Mouse (Mus musculus): ENCODE results near the gene Crat. TPM values are rescaled to one million over a fixed set of nuclear protein-coding genes. Genes with fewer than 3 reads are reported as not detected.

The Crat gene
- polyA plus RNA-seq, 1 experiment from 2014 or later, result 24.0 TPM

DNA sequence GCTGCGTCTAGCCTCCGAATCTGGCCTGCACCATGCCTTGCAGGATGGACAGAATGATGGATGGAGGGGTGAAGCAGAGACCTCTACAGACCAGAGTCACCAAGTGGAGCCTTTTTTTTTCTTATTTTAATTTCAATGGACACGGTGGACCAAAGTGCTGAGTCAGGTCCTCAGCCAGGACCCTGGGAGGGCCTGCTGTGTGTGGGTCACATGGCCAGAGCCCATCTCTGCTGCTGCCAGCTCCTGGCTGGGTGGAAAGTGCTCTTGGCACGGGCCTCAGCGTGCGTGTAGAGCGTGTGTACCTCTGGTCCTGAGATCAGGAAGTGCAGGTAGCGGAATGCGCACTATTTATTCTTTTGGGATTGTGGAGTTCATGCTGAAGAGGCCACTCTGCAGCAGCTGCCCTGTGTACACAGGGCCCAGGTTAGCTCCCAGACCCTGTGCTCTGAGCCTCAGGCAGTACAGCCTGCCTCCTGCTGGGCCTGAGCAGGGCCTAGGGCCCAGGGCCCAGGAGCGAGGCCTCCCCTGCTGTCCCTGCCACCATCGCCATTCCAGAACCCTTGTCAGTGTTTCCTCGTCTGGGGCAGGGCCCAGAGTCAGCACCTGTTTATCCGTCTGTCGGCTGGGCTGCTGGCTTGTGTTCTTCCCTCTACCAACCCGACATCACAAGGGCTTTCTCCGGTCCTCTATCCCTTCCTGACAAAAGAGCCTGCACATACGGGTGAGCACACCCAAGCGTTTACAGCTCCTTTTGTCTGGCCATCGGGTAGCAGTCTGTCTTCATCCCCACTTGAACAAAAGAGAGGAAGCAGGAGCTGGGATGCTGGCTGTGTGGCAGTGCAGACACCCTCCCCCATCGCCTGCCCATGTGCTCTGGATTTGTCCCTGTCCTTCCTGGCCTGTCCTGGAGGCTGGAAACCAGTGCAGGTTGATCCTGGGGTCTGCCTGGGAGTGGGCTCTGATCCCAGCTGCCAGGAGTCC, 16.1 kb downstream of the Crat start:
- H3K27me3 ChIP-seq (ENCODE audit: control insufficient read depth, insufficient read depth, low read length), result no peaks in the 10 kb centered on the region
- DNase-seq (ENCODE audit: low spot score), result peak; percentile 12
- 37% methylated on average over 20 of the region's 20 CpGs for WGBS
- ATAC-seq (replicated peaks; ENCODE audit: insufficient number of reproducible peaks, low FRiP score, low TSS enrichment, low read depth), result peak; percentile 51; the same call in 1 of the 2 replicates
- no peak overlapping the region for H3K4me2 ChIP-seq (ENCODE audit: low read depth, low read length)
- H3K9ac ChIP-seq (replicated peaks; ENCODE audit: low read length), result peak overlapping the region; percentile 1; the same call in 1 of the 2 replicates
- peak overlapping the region; percentile 28 for H3K27ac ChIP-seq (replicated peaks; ENCODE audit: low read depth, low read length)
- peaks cover 4% of the 10 kb centered on the region; the same call in 1 of the 2 replicates for H3K36me3 ChIP-seq (replicated peaks; ENCODE audit: control insufficient read depth, insufficient read depth, low read depth, low read length)
- no peak overlapping the region for H3K4me3 ChIP-seq (ENCODE audit: low read depth, low read length)
- no peaks in the 10 kb centered on the region for H3K9me3 ChIP-seq (replicated peaks; ENCODE audit: control insufficient read depth, low read length)
- H3K4me1 ChIP-seq (ENCODE audit: control insufficient read depth, insufficient read depth, low read length), result no peaks in the 10 kb centered on the region

DNA sequence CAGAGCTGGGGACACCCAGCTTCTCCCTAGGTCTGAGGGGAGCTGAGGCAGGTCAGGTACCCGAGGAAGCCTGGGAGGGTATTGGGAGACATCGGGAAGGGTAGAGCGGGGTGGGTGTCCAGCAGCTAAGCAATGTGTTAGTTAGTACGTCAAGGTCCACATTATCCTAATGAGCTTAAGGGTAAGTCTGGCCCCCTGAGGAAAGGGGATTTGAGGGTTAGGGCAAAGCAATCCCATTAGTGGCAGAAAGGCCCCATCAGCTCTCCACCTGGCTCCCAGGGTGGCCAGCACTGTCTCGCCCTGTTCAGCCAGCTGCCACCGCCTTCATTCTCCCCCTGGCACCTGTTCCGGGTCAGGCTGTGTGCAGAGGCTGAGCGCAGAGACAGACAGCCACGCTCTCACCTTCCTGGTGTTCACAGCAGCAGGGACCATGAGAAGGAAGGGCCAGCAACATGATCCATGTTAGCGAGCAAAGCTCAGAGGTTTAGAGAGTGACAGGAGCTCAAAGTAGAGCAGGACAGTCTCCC, 17.6 kb downstream of the Crat start:
- DNase-seq (ENCODE audit: low spot score), result no peak

DNA sequence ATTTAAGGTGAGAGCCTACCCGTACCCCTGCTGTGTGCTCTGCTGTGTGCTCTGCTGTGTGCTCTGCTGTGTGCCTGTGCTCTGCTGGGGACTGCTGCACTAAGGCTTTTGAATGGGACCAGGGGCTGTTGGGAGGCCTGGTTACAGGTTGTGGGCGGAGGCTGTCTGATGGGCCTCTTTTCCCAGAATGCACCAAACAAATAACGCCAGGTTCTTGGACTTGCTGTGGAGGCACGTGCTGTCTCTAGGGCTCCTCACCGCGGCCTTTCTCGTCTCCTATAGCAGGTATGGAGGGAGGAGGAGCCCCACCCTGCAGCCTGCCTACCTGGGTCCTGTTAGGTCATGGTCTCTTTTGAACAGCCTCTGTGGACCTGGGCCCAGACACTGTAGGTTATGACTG, 19.4 kb downstream of the Crat start:
- no peak overlapping the region for H3K27ac ChIP-seq (replicated peaks; ENCODE audit: low read depth, low read length)
- H3K9me3 ChIP-seq (replicated peaks; ENCODE audit: control insufficient read depth, low read length), result no peaks in the 10 kb centered on the region
- peaks cover 4% of the 10 kb centered on the region; the same call in 1 of the 2 replicates for H3K36me3 ChIP-seq (replicated peaks; ENCODE audit: control insufficient read depth, insufficient read depth, low read depth, low read length)
- no peak overlapping the region for H3K9ac ChIP-seq (replicated peaks; ENCODE audit: low read length)
- 95% methylated on average over 7 of the region's 7 CpGs for WGBS
- no peak for DNase-seq (ENCODE audit: low spot score)
- no peak overlapping the region for H3K4me2 ChIP-seq (ENCODE audit: low read depth, low read length)
- no peaks in the 10 kb centered on the region for H3K27me3 ChIP-seq (ENCODE audit: control insufficient read depth, insufficient read depth, low read length)
- H3K4me1 ChIP-seq (ENCODE audit: control insufficient read depth, insufficient read depth, low read length), result peaks cover 3% of the 10 kb centered on the region
- no peak overlapping the region for H3K4me3 ChIP-seq (ENCODE audit: low read depth, low read length)
- ATAC-seq (replicated peaks; ENCODE audit: insufficient number of reproducible peaks, low FRiP score, low TSS enrichment, low read depth), result no peak

More for the DNA sequence above, 17.6 kb downstream of the Crat start:
- no peak for ATAC-seq (replicated peaks; ENCODE audit: insufficient number of reproducible peaks, low FRiP score, low TSS enrichment, low read depth)
- no peak overlapping the region for H3K4me2 ChIP-seq (ENCODE audit: low read depth, low read length)
- no peak overlapping the region for H3K9ac ChIP-seq (replicated peaks; ENCODE audit: low read length)
- WGBS, result 74% methylated on average over 10 of the region's 10 CpGs
- H3K27me3 ChIP-seq (ENCODE audit: control insufficient read depth, insufficient read depth, low read length), result no peaks in the 10 kb centered on the region
- no peaks in the 10 kb centered on the region for H3K9me3 ChIP-seq (replicated peaks; ENCODE audit: control insufficient read depth, low read length)
- peaks cover 3% of the 10 kb centered on the region for H3K4me1 ChIP-seq (ENCODE audit: control insufficient read depth, insufficient read depth, low read length)
- no peak overlapping the region for H3K27ac ChIP-seq (replicated peaks; ENCODE audit: low read depth, low read length)
- H3K36me3 ChIP-seq (replicated peaks; ENCODE audit: control insufficient read depth, insufficient read depth, low read depth, low read length), result peaks cover 4% of the 10 kb centered on the region; the same call in 1 of the 2 replicates
- H3K4me3 ChIP-seq (ENCODE audit: low read depth, low read length), result no peak overlapping the region

DNA sequence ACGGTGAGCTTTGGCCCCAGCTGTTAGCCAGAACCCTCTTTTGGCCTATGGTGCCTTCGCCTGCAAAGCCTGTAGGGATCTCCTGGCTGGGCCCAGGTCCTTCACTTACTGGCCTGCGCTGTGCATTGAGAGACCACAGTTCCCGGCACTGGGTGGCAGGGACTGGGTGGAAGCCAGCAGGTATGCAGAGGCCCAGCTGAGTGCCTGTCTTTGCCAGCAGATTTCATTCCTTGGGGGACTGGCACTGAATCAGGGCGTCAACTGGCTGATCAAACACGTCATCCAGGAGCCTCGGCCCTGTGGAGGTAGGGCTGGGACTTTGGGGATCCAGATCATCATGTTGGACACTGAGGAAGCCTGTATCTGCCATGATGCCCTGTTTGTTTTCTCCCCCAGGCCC, 19.9 kb downstream of the Crat start:
- H3K9me3 ChIP-seq (replicated peaks; ENCODE audit: control insufficient read depth, low read length), result no peaks in the 10 kb centered on the region
- ATAC-seq (replicated peaks; ENCODE audit: insufficient number of reproducible peaks, low FRiP score, low TSS enrichment, low read depth), result no peak
- H3K27me3 ChIP-seq (ENCODE audit: control insufficient read depth, insufficient read depth, low read length), result no peaks in the 10 kb centered on the region
- H3K27ac ChIP-seq (replicated peaks; ENCODE audit: low read depth, low read length), result no peak overlapping the region
- H3K9ac ChIP-seq (replicated peaks; ENCODE audit: low read length), result no peak overlapping the region
- peaks cover 4% of the 10 kb centered on the region; the same call in 1 of the 2 replicates for H3K36me3 ChIP-seq (replicated peaks; ENCODE audit: control insufficient read depth, insufficient read depth, low read depth, low read length)
- no peak for DNase-seq (ENCODE audit: low spot score)
- no peak overlapping the region for H3K4me2 ChIP-seq (ENCODE audit: low read depth, low read length)
- no peak overlapping the region for H3K4me3 ChIP-seq (ENCODE audit: low read depth, low read length)
- peaks cover 3% of the 10 kb centered on the region for H3K4me1 ChIP-seq (ENCODE audit: control insufficient read depth, insufficient read depth, low read length)
- 93% methylated on average over 7 of the region's 7 CpGs for WGBS

DNA sequence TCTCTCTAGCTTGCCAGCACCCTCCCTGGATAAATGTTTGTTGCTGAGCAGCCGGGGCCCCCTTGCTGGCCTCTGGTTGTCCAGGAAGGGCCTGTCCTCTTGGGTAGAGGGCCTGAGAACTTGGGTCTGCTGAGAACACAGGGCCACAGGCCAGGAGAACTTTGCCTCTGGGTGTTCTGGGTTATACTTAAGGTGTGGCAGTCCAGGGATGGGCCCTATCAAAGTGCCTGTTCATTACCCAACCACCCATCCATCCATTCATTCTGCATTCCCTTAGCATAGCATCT, 22.3 kb downstream of the Crat start:
- H3K4me1 ChIP-seq (ENCODE audit: control insufficient read depth, insufficient read depth, low read length), result peaks cover 3% of the 10 kb centered on the region
- H3K27me3 ChIP-seq (ENCODE audit: control insufficient read depth, insufficient read depth, low read length), result no peaks in the 10 kb centered on the region
- H3K9me3 ChIP-seq (replicated peaks; ENCODE audit: control insufficient read depth, low read length), result no peaks in the 10 kb centered on the region
- 40% methylated on average over 1 of the region's 1 CpGs for WGBS
- peak overlapping the region; percentile 95 for H3K4me2 ChIP-seq (ENCODE audit: low read depth, low read length)
- H3K4me3 ChIP-seq (ENCODE audit: low read depth, low read length), result peak overlapping the region; percentile 76
- ATAC-seq (replicated peaks; ENCODE audit: insufficient number of reproducible peaks, low FRiP score, low TSS enrichment, low read depth), result no peak
- H3K27ac ChIP-seq (replicated peaks; ENCODE audit: low read depth, low read length), result no peak overlapping the region
- no peak for DNase-seq (ENCODE audit: low spot score)
- H3K9ac ChIP-seq (replicated peaks; ENCODE audit: low read length), result peak overlapping the region; percentile 77
- peaks cover 4% of the 10 kb centered on the region; the same call in 1 of the 2 replicates for H3K36me3 ChIP-seq (replicated peaks; ENCODE audit: control insufficient read depth, insufficient read depth, low read depth, low read length)

DNA sequence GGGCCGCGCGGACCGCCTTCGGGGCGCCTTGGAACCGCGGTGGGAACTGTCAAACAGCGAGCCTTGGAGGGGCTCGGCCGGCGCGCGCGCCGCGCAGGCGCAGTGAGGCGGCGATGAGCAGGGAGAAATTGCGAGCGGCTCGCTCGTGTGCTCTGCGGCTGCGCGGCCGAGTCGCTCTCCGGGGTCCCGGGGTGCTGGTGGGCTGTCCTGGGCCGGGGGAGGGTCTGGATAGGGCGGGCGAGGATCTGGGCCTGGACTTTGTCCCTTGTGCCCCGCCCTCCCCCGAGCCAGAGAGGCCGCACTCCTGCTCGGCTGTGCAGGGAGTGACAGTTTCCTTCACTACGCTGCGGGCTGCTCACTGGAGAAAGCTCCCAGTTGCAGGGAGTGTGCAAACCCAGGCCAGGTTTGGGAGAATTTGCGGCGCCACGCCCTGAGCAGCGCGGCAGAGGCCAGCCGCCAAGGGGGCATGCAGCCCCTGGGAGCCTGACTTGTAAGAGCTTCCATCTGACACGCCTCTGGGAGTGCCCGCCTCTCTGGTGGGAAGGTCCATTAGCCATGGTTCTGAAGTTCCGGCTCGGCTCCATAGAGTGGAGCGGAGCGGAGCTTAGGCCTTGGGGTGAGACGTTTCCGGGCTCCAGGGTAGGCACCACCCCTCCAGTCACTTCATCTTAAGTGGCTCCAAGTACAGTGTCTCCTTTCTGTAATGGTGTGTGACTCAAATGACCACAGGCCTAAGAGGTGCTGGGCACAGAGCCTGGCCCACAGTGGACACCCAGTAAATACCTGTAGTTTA, 22.8 kb downstream of the Crat start:
- H3K36me3 ChIP-seq (replicated peaks; ENCODE audit: control insufficient read depth, insufficient read depth, low read depth, low read length), result peaks cover 4% of the 10 kb centered on the region; the same call in 1 of the 2 replicates
- WGBS, result under 1% methylated on average over 51 of the region's 54 CpGs
- ATAC-seq (replicated peaks; ENCODE audit: insufficient number of reproducible peaks, low FRiP score, low TSS enrichment, low read depth), result peak; percentile 75

DNA sequence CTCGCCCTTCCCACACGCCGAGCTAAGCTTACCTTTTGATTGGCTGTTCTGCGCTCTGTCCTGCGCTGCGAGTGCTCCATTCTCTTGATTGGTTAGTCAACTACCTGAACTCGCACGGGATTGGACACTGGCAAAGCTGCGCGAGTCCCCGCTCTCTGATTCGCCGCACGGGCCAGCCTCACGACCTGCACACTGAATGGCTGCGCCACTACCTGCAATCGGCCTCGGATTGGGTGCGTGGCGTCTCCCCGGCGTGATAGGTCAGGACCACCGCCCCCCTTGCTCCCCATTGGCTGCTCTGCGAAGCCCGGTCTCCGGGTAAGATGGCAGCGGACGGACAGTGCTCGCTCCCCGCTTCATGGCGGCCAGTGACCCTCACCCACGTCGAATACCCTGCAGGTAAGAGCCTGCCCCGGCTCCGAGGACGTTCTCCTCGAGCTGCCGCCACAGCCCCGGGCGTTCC, 23.5 kb downstream of the Crat start, which contains the start of gene Dolpp1:
TSS of gene Dolpp1 (plus strand) at position 141 of the 463 bp plus-strand sequence.
- peak within 1 kb of the TSS; percentile 76 for H3K4me3 ChIP-seq (ENCODE audit: low read depth, low read length)
- DNase-seq (ENCODE audit: low spot score), result peak; percentile 98
- H3K27ac ChIP-seq (replicated peaks; ENCODE audit: low read depth, low read length), result peak within 1 kb of the TSS; percentile 70; the same call in 1 of the 2 replicates
- no peaks in the 10 kb centered on the region for H3K27me3 ChIP-seq (ENCODE audit: control insufficient read depth, insufficient read depth, low read length)
- H3K4me2 ChIP-seq (ENCODE audit: low read depth, low read length), result peak within 1 kb of the TSS; percentile 95
- no peaks in the 10 kb centered on the region for H3K9me3 ChIP-seq (replicated peaks; ENCODE audit: control insufficient read depth, low read length)
- WGBS, result under 1% methylated on average over 40 of the region's 40 CpGs
- peaks cover 3% of the 10 kb centered on the region for H3K4me1 ChIP-seq (ENCODE audit: control insufficient read depth, insufficient read depth, low read length)
- peak within 1 kb of the TSS; percentile 77 for H3K9ac ChIP-seq (replicated peaks; ENCODE audit: low read length)
- H3K36me3 ChIP-seq (replicated peaks; ENCODE audit: control insufficient read depth, insufficient read depth, low read depth, low read length), result no peaks in the 10 kb centered on the region
- peak; percentile 99 for ATAC-seq (replicated peaks; ENCODE audit: insufficient number of reproducible peaks, low FRiP score, low TSS enrichment, low read depth)

More for the DNA sequence above, 22.8 kb downstream of the Crat start:
- no peaks in the 10 kb centered on the region for H3K9me3 ChIP-seq (replicated peaks; ENCODE audit: control insufficient read depth, low read length)
- H3K9ac ChIP-seq (replicated peaks; ENCODE audit: low read length), result peak overlapping the region; percentile 77
- peak overlapping the region; percentile 76 for H3K4me3 ChIP-seq (ENCODE audit: low read depth, low read length)
- H3K4me1 ChIP-seq (ENCODE audit: control insufficient read depth, insufficient read depth, low read length), result peaks cover 3% of the 10 kb centered on the region
- peak overlapping the region; percentile 95 for H3K4me2 ChIP-seq (ENCODE audit: low read depth, low read length)
- no peaks in the 10 kb centered on the region for H3K27me3 ChIP-seq (ENCODE audit: control insufficient read depth, insufficient read depth, low read length)
- DNase-seq (ENCODE audit: low spot score), result peak; percentile 88
- peak overlapping the region; percentile 70; the same call in 1 of the 2 replicates for H3K27ac ChIP-seq (replicated peaks; ENCODE audit: low read depth, low read length)
